8 mouse cellular contexts compared by ENCODE assay signal in the genomic region with DNA sequence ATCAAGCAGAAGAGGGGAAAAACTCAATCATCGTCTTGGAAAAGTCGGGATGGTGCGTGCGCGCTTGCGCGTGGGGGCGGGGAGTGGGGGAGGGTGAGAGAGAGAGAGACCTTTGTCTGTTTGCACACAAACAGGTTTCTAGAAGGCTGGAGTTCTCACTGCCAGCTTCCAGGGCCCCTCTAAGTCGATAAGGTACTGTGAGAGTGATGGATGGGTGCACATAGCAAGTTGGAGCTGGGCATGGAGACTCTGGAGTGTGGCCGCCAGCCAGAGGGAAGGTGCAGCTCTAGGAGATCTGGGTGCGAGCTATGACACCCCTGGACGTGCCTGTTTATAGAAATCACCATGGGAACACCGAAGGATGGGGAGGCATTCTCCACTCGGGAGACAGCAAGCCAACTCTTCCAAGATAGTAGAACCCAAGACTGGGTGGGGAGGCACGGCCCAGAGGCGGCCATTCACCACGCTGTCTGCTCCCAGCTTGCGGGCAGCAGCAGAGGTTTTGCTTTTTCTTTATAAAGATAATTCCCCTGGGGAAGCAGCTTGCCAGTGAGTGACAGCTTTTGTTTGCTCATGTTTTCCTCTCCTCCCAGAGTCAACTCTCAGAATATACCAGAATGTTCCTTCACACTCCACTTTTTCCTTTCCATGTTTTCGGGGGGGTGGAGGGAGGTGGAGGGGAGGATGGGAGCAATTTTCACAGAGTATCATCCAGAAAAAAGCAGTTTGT.
DNase-seq lines count a peak whose midpoint lies in the region; ATAC-seq and TF ChIP-seq lines count a peak whose summit lies in the region.
"Had no signal": no experiment of that assay in that cellular context is flagged by ENCODE, and none has a peak within 500 bp of the region (broad histone marks: within the 10 kb centered on the region; RNA-seq: fewer than 3 reads in every experiment).

No protein-coding gene starts in this region.

- H3K4me2 ChIP-seq in embryonic facial prominence, embryonic 15.5 days (replicated peaks) = no peak overlapping the region; the same call in 1 of the 2 replicates
- H3K4me2 ChIP-seq in hindbrain, embryonic 13.5 days = no peak overlapping the region

- H3K4me3 ChIP-seq in lung, adult 2 months (replicated peaks; ENCODE audit: extremely low read depth, low read depth, low read length) = no peak overlapping the region
- H3K4me3 ChIP-seq in embryonic facial prominence, embryonic 15.5 days (replicated peaks) = no peak overlapping the region
- H3K4me3 ChIP-seq in hindbrain, embryonic 13.5 days = no peak overlapping the region
- H3K4me3 ChIP-seq in small intestine, adult 2 months (ENCODE audit: low read depth, low read length) = no peak overlapping the region

- no peaks in the 10 kb centered on the region for H3K9me3 ChIP-seq in embryonic facial prominence, embryonic 15.5 days (replicated peaks)
- H3K9me3 ChIP-seq in hindbrain, embryonic 13.5 days = no peaks in the 10 kb centered on the region

- no peaks in the 10 kb centered on the region for H3K36me3 ChIP-seq in embryonic facial prominence, embryonic 15.5 days
- H3K36me3 ChIP-seq in hindbrain, embryonic 13.5 days = no peaks in the 10 kb centered on the region
- H3K36me3 ChIP-seq in small intestine, adult 2 months (ENCODE audit: control insufficient read depth, insufficient read depth, low read length) = no peaks in the 10 kb centered on the region

- TF ChIP-seq CTCF in lung, adult 2 months (IDR thresholded peaks at IDR 0.05; ENCODE audit: insufficient read depth, low read length) = no peak
- no peak for TF ChIP-seq CTCF in small intestine, adult 2 months (IDR thresholded peaks at IDR 0.05; ENCODE audit: extremely low read depth, insufficient read length, insufficient replicate concordance, low read depth, low read length)

- H3K9ac ChIP-seq in embryonic facial prominence, embryonic 15.5 days = no peak overlapping the region
- H3K9ac ChIP-seq in hindbrain, embryonic 13.5 days = no peak overlapping the region; the same call in 1 of the 2 replicates

- 51% methylated on average over 19 of the region's 19 CpGs for WGBS in lung, adult 2 months
- 58% methylated on average over 19 of the region's 19 CpGs for WGBS in embryonic facial prominence, embryonic 15.5 days
- WGBS in hindbrain, embryonic 13.5 days = 66% methylated on average over 19 of the region's 19 CpGs
- 72% methylated on average over 19 of the region's 19 CpGs for WGBS in small intestine, adult 2 months

- no peak for ATAC-seq in embryonic facial prominence, embryonic 15.5 days (ENCODE audit: insufficient number of reproducible peaks, low FRiP score, low TSS enrichment, low read depth)
- ATAC-seq in hindbrain, embryonic 13.5 days (ENCODE audit: low FRiP score) = no peak

- DNase-seq in lung, adult 2 months = no peak
- DNase-seq in lung, adult 18-20 months = no peak
- no peak for DNase-seq in spleen, postnatal 14 days (ENCODE audit: low spot score in 2 of 2)
- DNase-seq in adrenal gland, adult 8-10 months = no peak
- DNase-seq: cerebellum, adult 11-12 months had no signal

- H3K4me1 ChIP-seq in lung, adult 2 months (ENCODE audit: control insufficient read depth, insufficient read depth, low read length) = no peaks in the 10 kb centered on the region; the same call in 1 of the 2 replicates
- peaks cover 48% of the 10 kb centered on the region for H3K4me1 ChIP-seq in embryonic facial prominence, embryonic 15.5 days
- peaks cover 39% of the 10 kb centered on the region for H3K4me1 ChIP-seq in hindbrain, embryonic 13.5 days (replicated peaks)
- H3K4me1 ChIP-seq in small intestine, adult 2 months (ENCODE audit: control insufficient read depth, insufficient read depth, insufficient read length, low read length) = peaks cover 15% of the 10 kb centered on the region

- no peaks in the 10 kb centered on the region for H3K27me3 ChIP-seq in embryonic facial prominence, embryonic 15.5 days
- H3K27me3 ChIP-seq in hindbrain, embryonic 13.5 days = 0 out of 2 replicates have a peak, but pooled peaks cover 5% of the 10 kb centered on the region
- no peaks in the 10 kb centered on the region for H3K27me3 ChIP-seq in small intestine, adult 2 months (ENCODE audit: control insufficient read depth, insufficient read depth, low read length)

- peak; percentile 22; the same call in 1 of the 2 replicates for TF ChIP-seq POLR2A in lung, adult 2 months (IDR thresholded peaks at IDR 0.05; ENCODE audit: borderline replicate concordance, extremely low read depth, low read depth, low read length)
- TF ChIP-seq POLR2A in small intestine, adult 2 months (IDR thresholded peaks at IDR 0.05; ENCODE audit: low read depth, low read length) = no peak

- peak overlapping the region; percentile 88 for H3K27ac ChIP-seq in embryonic facial prominence, embryonic 15.5 days (replicated peaks)
- peak overlapping the region; percentile 58 for H3K27ac ChIP-seq in hindbrain, embryonic 13.5 days
- H3K27ac ChIP-seq in small intestine, adult 2 months (ENCODE audit: insufficient read depth, low read depth, low read length) = peak overlapping the region; percentile 35; the same call in 1 of the 2 replicates

Comparison
In these comparisons a context has a peak if more than half of its experiments do, and no peak if none do; other contexts are left out.
1. H3K27ac ChIP-seq: peak in every context shown above with its lines; median percentile 88 in embryonic facial prominence, embryonic 15.5 days; 58 in hindbrain, embryonic 13.5 days; 35 in small intestine, adult 2 months.